Mouse (Mus musculus): Measurements from ENCODE around the gene Atp6v1a. TPM values are rescaled to one million over a fixed set of nuclear protein-coding genes. Genes with fewer than 3 reads are reported as not detected.

Atp6v1a gene
- total RNA-seq (2023): 31.3 TPM

DNA sequence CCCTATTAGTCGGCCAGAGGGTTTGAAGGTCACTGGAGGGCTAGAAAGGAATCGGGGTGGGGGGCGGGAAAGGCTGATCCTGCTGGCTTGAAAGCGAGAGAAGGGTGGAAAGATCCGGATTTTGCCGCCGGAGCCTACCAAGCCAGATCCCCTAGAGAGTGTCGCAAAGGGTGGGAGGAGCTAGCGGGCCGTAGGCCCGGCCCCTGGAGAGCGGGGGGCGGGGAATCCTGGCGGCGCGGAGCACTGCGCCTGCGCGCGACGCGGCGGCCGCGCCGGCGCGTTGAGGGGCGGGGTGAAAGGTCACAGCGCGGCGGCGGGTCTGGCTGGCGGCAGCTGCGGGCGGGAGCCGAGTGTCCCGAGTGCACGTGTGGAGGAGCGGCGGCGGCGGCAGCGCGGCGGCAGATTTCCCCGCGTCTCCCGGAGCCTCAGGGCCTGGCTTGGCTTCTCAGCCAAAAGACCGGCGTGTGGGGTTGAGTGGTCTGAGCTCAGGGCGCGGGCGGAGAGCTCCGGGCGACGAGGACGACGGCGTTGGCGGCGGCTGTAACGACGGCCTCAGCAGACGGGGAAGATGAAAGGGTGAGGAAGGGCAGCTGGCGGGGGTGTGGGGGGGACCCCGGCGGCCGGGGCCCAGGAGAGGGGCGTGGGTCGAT lies at the start of gene Atp6v1a, which contains the start of gene Naa50:
Atp6v1a (minus strand) TSS at position 170 of the 650 bp plus-strand sequence.
Naa50 (plus strand) TSS at position 295 of the 650 bp plus-strand sequence.

DNA sequence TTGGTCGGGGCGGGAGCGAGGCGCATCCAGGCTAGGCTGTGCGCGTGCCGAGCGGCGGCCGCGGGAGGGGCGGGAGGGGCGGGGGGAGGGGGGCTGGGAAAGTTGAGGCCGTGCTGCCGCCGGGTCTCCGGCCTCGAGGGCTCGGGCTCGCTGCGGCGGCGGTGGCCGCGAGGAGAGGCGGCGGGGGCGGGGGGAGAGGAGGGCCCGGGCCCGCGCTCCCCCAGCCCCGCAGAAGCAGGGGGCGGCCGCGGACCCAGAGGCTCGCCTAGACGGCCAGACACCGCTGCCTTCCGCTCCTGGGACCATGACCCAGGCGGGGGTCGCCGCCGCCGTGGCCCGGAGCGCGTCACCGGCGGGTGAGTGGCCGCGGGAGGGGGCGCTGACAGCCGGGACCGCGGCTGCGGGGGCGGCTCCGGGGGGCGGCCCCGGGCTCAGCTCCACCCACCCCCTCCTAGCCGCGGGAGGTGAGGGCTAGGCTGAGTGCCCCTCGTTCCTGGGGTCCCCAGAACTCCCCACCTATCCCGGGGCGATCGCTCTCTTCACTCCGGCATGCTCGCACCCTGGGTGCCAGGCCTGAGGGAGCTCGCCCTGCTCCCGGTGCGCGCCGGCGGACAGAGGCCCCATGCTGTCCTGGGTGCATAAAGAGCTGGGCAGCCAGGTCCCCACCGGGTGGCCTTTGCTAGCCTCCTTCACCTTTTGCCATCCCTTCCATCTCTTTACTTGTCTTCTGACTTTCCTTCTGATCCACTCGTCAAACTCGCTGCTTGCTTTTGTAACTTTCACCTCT lies 33.8 kb upstream of the Atp6v1a start, which contains the start of gene Usf3:
Usf3 (plus strand) TSS at position 92 of the 787 bp plus-strand sequence.

DNA sequence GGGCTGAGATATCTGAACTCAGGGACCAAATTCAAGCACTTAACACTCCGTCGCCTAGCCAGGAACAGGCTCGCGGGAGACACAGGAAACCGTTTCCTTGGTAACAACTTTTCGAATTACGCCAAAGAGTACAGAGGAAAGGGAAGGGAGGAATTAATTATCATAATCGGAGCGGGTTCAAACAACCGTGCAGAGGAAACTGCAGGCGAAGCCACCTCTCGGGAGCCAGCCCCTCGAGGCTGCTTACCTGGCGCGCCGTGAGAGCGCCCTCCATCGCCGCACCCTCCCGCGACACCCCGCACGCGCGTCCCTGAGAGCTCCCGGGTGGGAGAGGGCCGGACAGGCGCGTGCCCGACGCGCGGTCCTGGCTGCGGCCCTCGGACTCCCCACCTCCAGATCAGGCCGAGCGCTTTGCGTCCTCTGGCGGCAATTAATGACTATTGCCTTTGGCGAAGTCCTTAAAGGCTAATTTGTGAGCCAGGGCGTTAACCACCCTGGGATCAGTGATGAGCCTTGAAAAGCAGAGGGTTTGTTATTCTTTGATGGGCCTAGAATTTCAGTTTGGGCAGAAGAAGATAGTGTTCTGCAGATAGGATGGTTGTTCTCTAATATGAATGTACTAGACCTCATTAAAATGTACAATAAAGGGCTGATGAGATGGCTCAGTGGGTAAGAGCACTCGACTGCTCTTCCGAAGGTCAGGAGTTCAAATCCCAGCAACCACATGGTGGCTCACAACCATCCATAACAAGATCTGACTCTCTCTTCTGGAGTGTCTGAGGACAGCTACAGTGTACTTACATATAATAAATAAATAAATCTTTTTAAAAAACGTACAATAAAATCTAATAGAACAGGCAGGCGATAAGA lies 76.2 kb downstream of the Atp6v1a start, which contains the start of gene Gramd1c:
Gramd1c (minus strand) TSS at position 321 of the 870 bp plus-strand sequence.

Other genes with a start within 250 kb of the Atp6v1a start
- 14.5 TPM for gene Ccdc191, start 249.9 kb downstream of the Atp6v1a start, total RNA-seq (2023)
- gene Qtrt2, start 212.9 kb downstream of the Atp6v1a start, total RNA-seq (2023): 73.1 TPM
- 3.6 TPM for gene Zdhhc23, start 159.9 kb downstream of the Atp6v1a start, total RNA-seq (2023)
- 3.2 TPM for gene Gramd1c, start 76.4 kb downstream of the Atp6v1a start, total RNA-seq (2023)
- 32.5 TPM for gene Naa50, start 125 bp upstream of the Atp6v1a start, total RNA-seq (2023)
- 23.4 TPM for gene Usf3, start 33.5 kb upstream of the Atp6v1a start, total RNA-seq (2023)
- 256 TPM for gene Sidt1, start 193.5 kb upstream of the Atp6v1a start, total RNA-seq (2023)
- gene Spice1, start 207.4 kb upstream of the Atp6v1a start, total RNA-seq (2023): 107 TPM

Data from CD8-positive naive resting alpha-beta T cell, adult 57 days (primary cell).